8 mouse cellular contexts compared by ENCODE assay signal in genomic region chr10:128322141-128323108, GRCm38 (mm10). TPM values are rescaled to one million over a fixed set of nuclear protein-coding genes. Genes with fewer than 3 reads are reported as not detected.
A peak's percentile ranks its signal among the peaks of the same experiment; 100 is the strongest.
DNase-seq lines count a peak whose midpoint lies in the region; ATAC-seq lines count a peak whose summit lies in the region.

Cnpy2 (plus strand) TSS chr10:128322459.

- DNase-seq in adrenal gland, adult 2 months: peak; percentile 89
- peak; percentile 97 for DNase-seq in embryo, embryonic 9.5 days (ENCODE audit: extremely low spot score)
- DNase-seq in gastrocnemius, postnatal 4 days (ENCODE audit: low spot score in 2 of 2): peak; percentile 64 to 86
- DNase-seq in left cerebral cortex, postnatal 14 days (ENCODE audit: low spot score in 2 of 2): peak; percentile 80 to 88
- peak; percentile 81 for DNase-seq in right cerebral cortex, postnatal 14 days
- DNase-seq in urinary bladder, postnatal 25 days (ENCODE audit: low spot score): peak; percentile 79

- intact Hi-C loops in left cerebral cortex, postnatal 14 days (cut with DNase I): no loop called here

- H3K9me3 ChIP-seq in intestine, embryonic 15.5 days: no peaks in the 10 kb centered on the region

- peaks cover 10% of the 10 kb centered on the region; the same call in 1 of the 2 replicates for H3K4me1 ChIP-seq in intestine, embryonic 15.5 days (replicated peaks)

- WGBS in intestine, embryonic 15.5 days: under 1% methylated on average over 40 of the region's 40 CpGs

- H3K27ac ChIP-seq in intestine, embryonic 15.5 days: peak within 1 kb of the TSS; percentile 97

- peak; percentile 93 for ATAC-seq in intestine, embryonic 15.5 days
- peak; percentile 79 for ATAC-seq in megakaryocyte-erythroid progenitor cell, adult 5-6 weeks (replicated peaks; ENCODE audit: low FRiP score, low TSS enrichment, poor library complexity, severe bottlenecking)

- H3K9ac ChIP-seq in intestine, embryonic 15.5 days: peak within 1 kb of the TSS; percentile 98

- peak within 1 kb of the TSS; percentile 78 for H3K4me2 ChIP-seq in intestine, embryonic 15.5 days (replicated peaks)

- H3K27me3 ChIP-seq in intestine, embryonic 15.5 days (replicated peaks): no peaks in the 10 kb centered on the region

- H3K36me3 ChIP-seq in intestine, embryonic 15.5 days: peaks cover 42% of the 10 kb centered on the region

- peak within 1 kb of the TSS; percentile 91 for H3K4me3 ChIP-seq in intestine, embryonic 15.5 days (replicated peaks)

RNA-seq across cellular contexts. Expression of gene Cnpy2, which starts in this region (rescaled TPM):
- total RNA-seq in adrenal gland, adult 2 months (2021): 100 to 1,000 TPM; 180 to 204 TPM
- 20.1 and 28.6 TPM in 2 replicates for polyA plus RNA-seq in adrenal gland, adult 2 months (2012; rRNA removed)
- total RNA-seq in gastrocnemius, postnatal 4 days (2021): 100 to 1,000 TPM in 1 of 2 experiments, 10 to 100 TPM in 1; 94.1 to 100 TPM
- polyA plus RNA-seq in intestine, embryonic 15.5 days (2015; fragmentation: Nextera tagmentation; extraction: Ambion mirVana): 303 and 328 TPM in 2 replicates
- total RNA-seq in left cerebral cortex, postnatal 14 days (2021): 10 to 100 TPM; 65.9 to 68.9 TPM
- 62.8 and 95.5 TPM in 2 replicates for total RNA-seq in megakaryocyte-erythroid progenitor cell, adult 5-6 weeks (2014; fragmentation: Nextera tagmentation)
- total RNA-seq in megakaryocyte-erythroid progenitor cell, adult 5-6 weeks (2017): 86.0 and 87.5 TPM in 2 replicates

Comparison
In these comparisons a context has a peak if more than half of its experiments do, and no peak if none do; other contexts are left out.
1. Peak in every context shown above with its lines: DNase-seq, ATAC-seq, H3K4me3 ChIP-seq and H3K27ac ChIP-seq.
2. RNA of gene Cnpy2 (polyA plus RNA-seq): 303 to 328 TPM in intestine, embryonic 15.5 days; 20.1 to 28.6 TPM in adrenal gland, adult 2 months; every median in the first group is over 10 times any median in the second.